ENCODE assay signal across 9 mouse cellular contexts in genomic region chr11:69370817-69371215, GRCm38 (mm10). TPM values are rescaled to one million over a fixed set of nuclear protein-coding genes. Genes with fewer than 3 reads are reported as not detected.
A peak's percentile ranks its signal among the peaks of the same experiment; 100 is the strongest.
DNase-seq lines count a peak whose midpoint lies in the region; ATAC-seq and TF ChIP-seq lines count a peak whose summit lies in the region.
"Had no signal": no experiment of that assay in that cellular context is flagged by ENCODE, and none has a peak within 500 bp of the region (broad histone marks: within the 10 kb centered on the region; RNA-seq: fewer than 3 reads in every experiment).

No protein-coding gene starts in this region.

- no peak for TF ChIP-seq CTCF in gastrocnemius, adult 2 months (IDR thresholded peaks at IDR 0.05)
- TF ChIP-seq CTCF in spleen, adult 2 months (IDR thresholded peaks at IDR 0.05; ENCODE audit: extremely low read depth, insufficient read depth, insufficient read length, insufficient replicate concordance) = no peak
- TF ChIP-seq CTCF in stomach, postnatal 0 days (IDR thresholded peaks at IDR 0.05; ENCODE audit: low read depth) = no peak

- no peak overlapping the region for H3K9ac ChIP-seq in limb, embryonic 15.5 days
- no peak overlapping the region for H3K9ac ChIP-seq in stomach, postnatal 0 days (ENCODE audit: low read length)

- DNase-seq in gastrocnemius, adult 2 months = no peak
- DNase-seq in gastrocnemius, postnatal 4 days (ENCODE audit: low spot score in 2 of 2) = no peak
- DNase-seq in spleen, adult 2 months (ENCODE audit: low read depth in 1 of 2, low spot score in 2 of 2) = no peak
- no peak for DNase-seq in spleen, postnatal 4 days (ENCODE audit: low spot score in 2 of 2)
- DNase-seq in stomach, postnatal 0 days (ENCODE audit: low spot score) = no peak
- DNase-seq in spleen, postnatal 10 days (ENCODE audit: low spot score in 2 of 2) = no peak
- DNase-seq: adrenal gland, postnatal 10 days had no signal

- WGBS in spleen, adult 2 months = 80% methylated on average over 9 of the region's 9 CpGs
- 35% methylated on average over 9 of the region's 9 CpGs for WGBS in limb, embryonic 15.5 days
- WGBS in stomach, postnatal 0 days = 14% methylated on average over 9 of the region's 9 CpGs

- H3K27me3 ChIP-seq in spleen, adult 2 months (ENCODE audit: control insufficient read depth, insufficient read depth, low read length) = no peaks in the 10 kb centered on the region
- no peaks in the 10 kb centered on the region for H3K27me3 ChIP-seq in limb, embryonic 15.5 days
- H3K27me3 ChIP-seq in stomach, postnatal 0 days (ENCODE audit: control insufficient read depth, insufficient read depth, low read length) = no peaks in the 10 kb centered on the region

- no peak for TF ChIP-seq EP300 in stomach, postnatal 0 days (optimal IDR thresholded peaks at IDR 0.05)

- H3K27ac ChIP-seq in gastrocnemius, adult 2 months = peak overlapping the region; percentile 35; the same call in 1 of the 2 replicates
- 0 out of 2 replicates have a peak overlapping the region, but pooled peaks have one; percentile 6 for H3K27ac ChIP-seq in spleen, adult 2 months (ENCODE audit: insufficient read depth, low read length)
- peak overlapping the region; percentile 86 for H3K27ac ChIP-seq in limb, embryonic 15.5 days
- peak overlapping the region; percentile 41 for H3K27ac ChIP-seq in stomach, postnatal 0 days (replicated peaks)

- intact Hi-C loops in gastrocnemius, adult 2 months (cut with DNase I) = no loop called here

- no peaks in the 10 kb centered on the region for H3K9me3 ChIP-seq in limb, embryonic 15.5 days
- H3K9me3 ChIP-seq in stomach, postnatal 0 days (ENCODE audit: control insufficient read depth, low read length) = no peaks in the 10 kb centered on the region

- H3K4me3 ChIP-seq in gastrocnemius, adult 2 months = no peak overlapping the region
- H3K4me3 ChIP-seq in spleen, adult 2 months (ENCODE audit: extremely low read depth, insufficient read depth, insufficient read length) = no peak overlapping the region
- peak overlapping the region; percentile 10; the same call in 1 of the 2 replicates for H3K4me3 ChIP-seq in limb, embryonic 15.5 days
- H3K4me3 ChIP-seq in stomach, postnatal 0 days (ENCODE audit: low read depth, low read length) = no peak overlapping the region

- peaks cover 4% of the 10 kb centered on the region; the same call in 1 of the 2 replicates for H3K4me1 ChIP-seq in spleen, adult 2 months (ENCODE audit: control insufficient read depth, insufficient read depth, insufficient read length)
- peaks cover 44% of the 10 kb centered on the region for H3K4me1 ChIP-seq in limb, embryonic 15.5 days
- peaks cover 8% of the 10 kb centered on the region; the same call in 1 of the 2 replicates for H3K4me1 ChIP-seq in stomach, postnatal 0 days (replicated peaks; ENCODE audit: control insufficient read depth, insufficient read depth)

- H3K4me2 ChIP-seq in limb, embryonic 15.5 days = peak overlapping the region; percentile 25
- H3K4me2 ChIP-seq in stomach, postnatal 0 days (replicated peaks; ENCODE audit: low read depth) = peak overlapping the region; percentile 23; the same call in 1 of the 2 replicates

- no peak for ATAC-seq in limb, embryonic 15.5 days (ENCODE audit: insufficient number of reproducible peaks, low FRiP score, low TSS enrichment, low read depth)
- ATAC-seq in stomach, postnatal 0 days (ENCODE audit: low FRiP score, low TSS enrichment) = no peak
- ATAC-seq in erythroid progenitor cell, adult 5-6 weeks (replicated peaks; ENCODE audit: low FRiP score, poor library complexity, severe bottlenecking) = no peak

- no peaks in the 10 kb centered on the region for H3K36me3 ChIP-seq in spleen, adult 2 months (ENCODE audit: control insufficient read depth, insufficient read depth, low read length)
- peaks cover 14% of the 10 kb centered on the region; the same call in 1 of the 2 replicates for H3K36me3 ChIP-seq in limb, embryonic 15.5 days
- H3K36me3 ChIP-seq in stomach, postnatal 0 days (ENCODE audit: control insufficient read depth, insufficient read depth, low read length) = no peaks in the 10 kb centered on the region

- no peak for TF ChIP-seq POLR2A in spleen, adult 2 months (IDR thresholded peaks at IDR 0.05; ENCODE audit: low read depth, low read length)

RNA-seq across cellular contexts. Expression of gene Chd3, which starts 1.6 kb away (rescaled TPM):
- 1 to 10 TPM; 6.8 to 9.4 TPM for total RNA-seq in gastrocnemius, adult 2 months (2021)
- total RNA-seq in gastrocnemius, postnatal 4 days (2021) = 10 to 100 TPM; 73.0 to 80.8 TPM
- 146 and 160 TPM in 2 replicates for polyA plus RNA-seq in spleen, adult 2 months (2012; rRNA removed)
- polyA plus RNA-seq in limb, embryonic 15.5 days (2015; fragmentation: Nextera tagmentation; extraction: Ambion mirVana) = 77.4 and 89.3 TPM in 2 replicates
- polyA plus RNA-seq in stomach, postnatal 0 days (2015; fragmentation: Nextera tagmentation; extraction: Ambion mirVana) = 18.4 and 18.9 TPM in 2 replicates
- 21.0 and 33.2 TPM in 2 replicates for total RNA-seq in erythroid progenitor cell, adult 5-6 weeks (2015; ENCODE audit: low replicate concordance)
- total RNA-seq in erythroid progenitor cell, adult 5-6 weeks (2017; ENCODE audit: low replicate concordance) = 18.9 and 19.5 TPM in 2 replicates

RNA-seq across cellular contexts. Expression of gene Naa38, which starts 24.5 kb away (rescaled TPM):
- 10 to 100 TPM; 62.4 to 86.0 TPM for total RNA-seq in gastrocnemius, adult 2 months (2021)
- 10 to 100 TPM; 63.8 to 76.3 TPM for total RNA-seq in gastrocnemius, postnatal 4 days (2021)
- 82.3 and 105 TPM in 2 replicates for polyA plus RNA-seq in spleen, adult 2 months (2012; rRNA removed)
- polyA plus RNA-seq in limb, embryonic 15.5 days (2015; fragmentation: Nextera tagmentation; extraction: Ambion mirVana) = 143 and 144 TPM in 2 replicates
- 153 and 170 TPM in 2 replicates for polyA plus RNA-seq in stomach, postnatal 0 days (2015; fragmentation: Nextera tagmentation; extraction: Ambion mirVana)
- total RNA-seq in erythroid progenitor cell, adult 5-6 weeks (2015; ENCODE audit: low replicate concordance) = 26.8 and 31.7 TPM in 2 replicates
- 21.6 and 21.9 TPM in 2 replicates for total RNA-seq in erythroid progenitor cell, adult 5-6 weeks (2017; ENCODE audit: low replicate concordance)

RNA-seq across cellular contexts. Expression of gene Cyb5d1, which starts 24.6 kb away (rescaled TPM):
- 10 to 100 TPM; 34.9 to 36.0 TPM for total RNA-seq in gastrocnemius, adult 2 months (2021)
- total RNA-seq in gastrocnemius, postnatal 4 days (2021) = 10 to 100 TPM; 21.1 to 26.4 TPM
- polyA plus RNA-seq in spleen, adult 2 months (2012; rRNA removed) = 9.5 and 11.1 TPM in 2 replicates
- polyA plus RNA-seq in limb, embryonic 15.5 days (2015; fragmentation: Nextera tagmentation; extraction: Ambion mirVana) = 30.2 and 36.6 TPM in 2 replicates
- polyA plus RNA-seq in stomach, postnatal 0 days (2015; fragmentation: Nextera tagmentation; extraction: Ambion mirVana) = 9.1 and 9.5 TPM in 2 replicates
- total RNA-seq in erythroid progenitor cell, adult 5-6 weeks (2015; ENCODE audit: low replicate concordance) = 8.3 and 11.7 TPM in 2 replicates
- 25.7 and 32.5 TPM in 2 replicates for total RNA-seq in erythroid progenitor cell, adult 5-6 weeks (2017; ENCODE audit: low replicate concordance)

RNA-seq across cellular contexts. Expression of gene Tmem88, which starts 27.2 kb away (rescaled TPM):
- total RNA-seq in gastrocnemius, adult 2 months (2021) = 1 to 10 TPM; 6.5 to 7.4 TPM
- 10 to 100 TPM; 16.9 to 17.4 TPM for total RNA-seq in gastrocnemius, postnatal 4 days (2021)
- polyA plus RNA-seq in spleen, adult 2 months (2012; rRNA removed) = 14.3 and 20.5 TPM in 2 replicates
- 18.8 and 20.4 TPM in 2 replicates for polyA plus RNA-seq in limb, embryonic 15.5 days (2015; fragmentation: Nextera tagmentation; extraction: Ambion mirVana)
- polyA plus RNA-seq in stomach, postnatal 0 days (2015; fragmentation: Nextera tagmentation; extraction: Ambion mirVana) = 14.9 and 17.8 TPM in 2 replicates
- total RNA-seq in erythroid progenitor cell, adult 5-6 weeks (2015; ENCODE audit: low replicate concordance) = not detected in 2 replicates
- not detected in 2 replicates for total RNA-seq in erythroid progenitor cell, adult 5-6 weeks (2017; ENCODE audit: low replicate concordance)

RNA-seq across cellular contexts. Expression of gene Rnf227, which starts 30.6 kb away (rescaled TPM):
- total RNA-seq in gastrocnemius, adult 2 months (2021) = not detected
- 1 to 10 TPM; 2.8 to 3.1 TPM for total RNA-seq in gastrocnemius, postnatal 4 days (2021)
- 0.47 and 0.86 TPM in 2 replicates for polyA plus RNA-seq in spleen, adult 2 months (2012; rRNA removed)
- polyA plus RNA-seq in limb, embryonic 15.5 days (2015; fragmentation: Nextera tagmentation; extraction: Ambion mirVana) = 15.6 and 17.2 TPM in 2 replicates
- polyA plus RNA-seq in stomach, postnatal 0 days (2015; fragmentation: Nextera tagmentation; extraction: Ambion mirVana) = 46.2 and 49.4 TPM in 2 replicates
- total RNA-seq in erythroid progenitor cell, adult 5-6 weeks (2015; ENCODE audit: low replicate concordance) = 1.7 and 8.3 TPM in 2 replicates
- total RNA-seq in erythroid progenitor cell, adult 5-6 weeks (2017; ENCODE audit: low replicate concordance) = 3.9 and 6.5 TPM in 2 replicates

Comparison
In these comparisons a context has a peak if more than half of its experiments do, and no peak if none do; other contexts are left out.
1. H3K27ac ChIP-seq: peak in every context shown above with its lines; median percentile 86 in limb, embryonic 15.5 days; 41 in stomach, postnatal 0 days; 35 in gastrocnemius, adult 2 months; 6 in spleen, adult 2 months.